8 mouse cellular contexts compared by ENCODE assay signal in genomic region chr14:53737962-53738361, GRCm38 (mm10).
DNase-seq lines count a peak whose midpoint lies in the region; ATAC-seq and TF ChIP-seq lines count a peak whose summit lies in the region.
"Not testable (repeated sequence)": the region's sequence is repeated elsewhere in the genome, so short reads cannot be mapped to it uniquely, and the experiment has no call there.

No protein-coding gene starts in this region.

- not testable (repeated sequence) for H3K9ac ChIP-seq in intestine, embryonic 14.5 days (ENCODE audit: low read length); midbrain, embryonic 14.5 days (replicated peaks; ENCODE audit: low read length)

- TF ChIP-seq POLR2A in lung, adult 2 months (IDR thresholded peaks at IDR 0.05; ENCODE audit: borderline replicate concordance, extremely low read depth, low read depth, low read length) = not testable (repeated sequence)

- H3K36me3 ChIP-seq in intestine, embryonic 14.5 days (ENCODE audit: control insufficient read depth, insufficient read depth, low read length); midbrain, embryonic 14.5 days (ENCODE audit: control insufficient read depth, insufficient read depth, low read length): not testable (repeated sequence)

- H3K27ac ChIP-seq in intestine, embryonic 14.5 days (ENCODE audit: low read depth); midbrain, embryonic 14.5 days (replicated peaks; ENCODE audit: low read depth, low read length): not testable (repeated sequence)

- H3K27me3 ChIP-seq in intestine, embryonic 14.5 days (replicated peaks; ENCODE audit: control insufficient read depth, insufficient read depth, low read length); midbrain, embryonic 14.5 days (ENCODE audit: control insufficient read depth, insufficient read depth, low read length): not testable (repeated sequence)

- 0 out of 2 replicates have a peak, but pooled peaks have one; percentile 5 for TF ChIP-seq CTCF in lung, adult 2 months (IDR thresholded peaks at IDR 0.05; ENCODE audit: insufficient read depth, low read length)

- DNase-seq in adrenal gland, adult (ENCODE audit: inconsistent age in 2 of 2, low spot score in 1 of 2) = peak; percentile 4 to 26
- DNase-seq in embryo, embryonic 11 days = peak; percentile 5
- DNase-seq in intestine, embryonic 14.5 days (ENCODE audit: low spot score); lung, adult 2 months: not testable (repeated sequence)
- DNase-seq in left cerebral cortex, postnatal 4 days = peak; percentile 0
- peak; percentile 2 for DNase-seq in midbrain, embryonic 14.5 days
- DNase-seq in thymus, postnatal 14 days = peak; percentile 27

- not testable (repeated sequence) for H3K4me2 ChIP-seq in intestine, embryonic 14.5 days (ENCODE audit: low read length); midbrain, embryonic 14.5 days (ENCODE audit: low read length)

- not testable (repeated sequence) for H3K4me1 ChIP-seq in intestine, embryonic 14.5 days (replicated peaks; ENCODE audit: control insufficient read depth, insufficient read depth, low read length); lung, adult 2 months (ENCODE audit: control insufficient read depth, insufficient read depth, low read length); midbrain, embryonic 14.5 days (ENCODE audit: control insufficient read depth, insufficient read depth, low read length)

- H3K9me3 ChIP-seq in intestine, embryonic 14.5 days (ENCODE audit: control insufficient read depth, low read length); midbrain, embryonic 14.5 days (ENCODE audit: control insufficient read depth, low read length): not testable (repeated sequence)

- not testable (repeated sequence) for H3K4me3 ChIP-seq in intestine, embryonic 14.5 days (ENCODE audit: low read depth, low read length); lung, adult 2 months (replicated peaks; ENCODE audit: extremely low read depth, low read depth, low read length); midbrain, embryonic 14.5 days (replicated peaks; ENCODE audit: low read depth, low read length)

- 29% methylated on average over 4 of the region's 4 CpGs for WGBS in intestine, embryonic 14.5 days
- WGBS in lung, adult 2 months = 32% methylated on average over 4 of the region's 4 CpGs
- 38% methylated on average over 4 of the region's 4 CpGs for whole genome bisulfite sequencing in midbrain, embryonic 14.5 days

- intact Hi-C loops in left cerebral cortex, postnatal 4 days (cut with DNase I) = not testable (repeated sequence)

- peak; percentile 84 for ATAC-seq in granulocyte monocyte progenitor cell, adult 5-6 weeks (replicated peaks; ENCODE audit: poor library complexity, severe bottlenecking)
- 0 out of 2 replicates have a peak, but pooled peaks have one; percentile 8 for ATAC-seq in intestine, embryonic 14.5 days (replicated peaks; ENCODE audit: low FRiP score, low TSS enrichment, low read depth)
- ATAC-seq in midbrain, embryonic 14.5 days (ENCODE audit: low FRiP score, low TSS enrichment) = peak; percentile 50; the same call in 1 of the 2 replicates

Comparison
In these comparisons a context has a peak if more than half of its experiments do, and no peak if none do; other contexts are left out.
1. ATAC-seq: peak in every context shown above with its lines; median percentile 84 in granulocyte monocyte progenitor cell, adult 5-6 weeks; 50 in midbrain, embryonic 14.5 days; 8 in intestine, embryonic 14.5 days.